Mouse (Mus musculus) megakaryocyte, embryonic 14.5 days (primary cell): ENCODE data around the gene Grtp1.

Source experiments
- FLI1 ChIP-seq: IDR thresholded peaks from 2 replicates; pipeline ENCODE4 v1.6.1; 2012; ENCODE audit warnings: low read length, inconsistent platforms, mixed read lengths
- GATA1 ChIP-seq: IDR thresholded peaks from 3 replicates; pipeline ENCODE4 v1.6.1; 2012; ENCODE audit warnings: mixed read lengths, low read length, inconsistent platforms, borderline replicate concordance

GRCm38 (mm10) chr8:13180911-13181690 lies 19.3 kb downstream of the Grtp1 start:
- no peak for TF ChIP-seq GATA1
- no peak for TF ChIP-seq FLI1
